Mouse (Mus musculus): ENCODE data around the gene Rab36.

DNA sequence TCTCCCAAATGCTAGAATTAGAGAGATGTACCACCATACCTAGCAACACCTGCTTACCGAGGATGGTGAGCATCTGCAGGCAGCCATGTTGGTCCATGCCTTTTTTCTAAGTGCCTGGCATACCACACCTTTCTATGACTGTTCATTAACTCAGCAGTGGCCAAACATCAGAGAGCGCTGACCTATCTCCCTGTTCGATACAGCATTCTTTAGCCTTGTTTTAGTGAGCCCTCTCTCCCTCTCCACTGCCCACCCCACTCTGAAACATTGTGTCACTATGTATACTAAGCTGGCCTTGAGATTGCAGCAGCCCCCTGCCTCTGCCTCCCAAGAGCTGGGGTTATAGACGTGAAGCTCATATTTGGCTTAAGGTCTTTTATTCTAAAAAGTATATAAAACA, 16.8 kb downstream of the Rab36 start:
- TF ChIP-seq CTCF (IDR thresholded peaks at IDR 0.05; ENCODE audit: low read depth, low read length) (no peak), POLR2A (IDR thresholded peaks at IDR 0.05; ENCODE audit: extremely low read depth, insufficient read depth, low read length) (no peak)
